Mouse (Mus musculus) E14TG2a.4 (cell line): Measurements from ENCODE around the gene Hmbs.

ENCODE experiments used
- CTCF ChIP-seq: conservative IDR thresholded peaks from 2 replicates; pipeline ENCODE4 v1.5.1; 2014; ENCODE audit warnings: low read length
- POU5F1 ChIP-seq: IDR thresholded peaks from 2 replicates; pipeline ENCODE4 v1.6.1; 2014; ENCODE audit warnings: low read length, borderline replicate concordance

DNA sequence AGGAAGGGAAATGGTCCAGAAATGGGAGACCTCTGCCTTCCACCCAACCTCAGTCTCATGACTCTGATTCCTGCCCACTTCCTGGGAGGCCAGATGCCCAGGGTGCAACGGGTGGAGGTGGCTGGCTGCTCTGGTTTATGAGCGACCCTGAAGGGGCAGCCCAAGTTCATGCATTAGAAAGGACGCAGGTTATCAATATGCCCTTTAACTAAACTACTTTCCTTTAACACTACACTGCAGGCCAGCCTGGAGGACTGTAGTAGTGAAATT, 25.3 kb downstream of the Hmbs start:
- TF ChIP-seq CTCF (no peak), POU5F1 (no peak)
